Mouse (Mus musculus) MEL (cell line): ENCODE results near the gene Sardh.

Source experiments
- BHLHE40 ChIP-seq: IDR thresholded peaks from 2 replicates; pipeline ENCODE4 v1.6.1; 2012; ENCODE audit warnings: low read depth, mild to moderate bottlenecking, inconsistent platforms, low read length, improper control_type of control experiment, borderline replicate concordance
- MXI1 ChIP-seq: IDR thresholded peaks from 2 replicates; pipeline ENCODE4 v1.6.1; 2011; ENCODE audit warnings: mild to moderate bottlenecking, low read depth, low read length, improper control_type of control experiment

DNA sequence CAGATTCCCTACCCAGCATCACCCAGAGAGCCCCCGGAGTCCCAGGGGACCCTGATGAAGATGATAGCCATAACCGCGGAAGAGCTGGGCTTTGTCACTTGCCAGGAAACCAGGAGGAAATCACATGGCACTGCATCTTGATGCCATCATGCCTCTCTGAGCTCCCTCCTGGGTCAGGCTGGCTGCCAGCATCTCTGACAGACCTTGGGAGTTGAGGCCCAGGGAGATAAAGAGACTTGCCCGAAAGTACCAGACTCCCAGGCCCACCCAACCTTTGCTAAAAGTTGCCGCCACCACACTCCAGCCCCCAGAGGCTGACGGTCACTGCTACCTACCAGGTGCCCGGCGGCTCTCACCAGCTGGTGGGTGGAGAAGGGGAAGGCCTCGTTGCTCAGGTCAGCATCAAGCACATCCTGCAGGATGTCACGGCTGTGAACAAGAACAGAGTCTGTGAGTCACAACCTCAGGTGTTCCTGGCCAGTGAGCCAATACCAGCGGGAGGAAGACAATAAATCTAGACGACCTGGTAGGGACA lies 37.4 kb downstream of the Sardh start:
- TF ChIP-seq BHLHE40 (no peak), MXI1 (no peak)
